Mouse (Mus musculus) heart, adult 8-10 months (tissue): Measurements from ENCODE around the gene Ptcd3. TPM values are rescaled to one million over a fixed set of nuclear protein-coding genes. Genes with fewer than 3 reads are reported as not detected.
"Not testable (repeated sequence)": the region's sequence is repeated elsewhere in the genome, so short reads cannot be mapped to it uniquely, and the experiment has no call there.

Experiments
- DNase-seq: peaks from one replicate; pipeline ENCODE4 v3.0.0; 2022; ENCODE audit warnings: low spot score
- total RNA-seq, 4 experiments: library from RNA; stranded (reverse); gene quantifications; 2 replicates each; pipeline ENCODE4 v1.2.4; 2022

The Ptcd3 gene
- total RNA-seq: 100 to 1,000 TPM; 127 to 157 (median 131) TPM

DNA sequence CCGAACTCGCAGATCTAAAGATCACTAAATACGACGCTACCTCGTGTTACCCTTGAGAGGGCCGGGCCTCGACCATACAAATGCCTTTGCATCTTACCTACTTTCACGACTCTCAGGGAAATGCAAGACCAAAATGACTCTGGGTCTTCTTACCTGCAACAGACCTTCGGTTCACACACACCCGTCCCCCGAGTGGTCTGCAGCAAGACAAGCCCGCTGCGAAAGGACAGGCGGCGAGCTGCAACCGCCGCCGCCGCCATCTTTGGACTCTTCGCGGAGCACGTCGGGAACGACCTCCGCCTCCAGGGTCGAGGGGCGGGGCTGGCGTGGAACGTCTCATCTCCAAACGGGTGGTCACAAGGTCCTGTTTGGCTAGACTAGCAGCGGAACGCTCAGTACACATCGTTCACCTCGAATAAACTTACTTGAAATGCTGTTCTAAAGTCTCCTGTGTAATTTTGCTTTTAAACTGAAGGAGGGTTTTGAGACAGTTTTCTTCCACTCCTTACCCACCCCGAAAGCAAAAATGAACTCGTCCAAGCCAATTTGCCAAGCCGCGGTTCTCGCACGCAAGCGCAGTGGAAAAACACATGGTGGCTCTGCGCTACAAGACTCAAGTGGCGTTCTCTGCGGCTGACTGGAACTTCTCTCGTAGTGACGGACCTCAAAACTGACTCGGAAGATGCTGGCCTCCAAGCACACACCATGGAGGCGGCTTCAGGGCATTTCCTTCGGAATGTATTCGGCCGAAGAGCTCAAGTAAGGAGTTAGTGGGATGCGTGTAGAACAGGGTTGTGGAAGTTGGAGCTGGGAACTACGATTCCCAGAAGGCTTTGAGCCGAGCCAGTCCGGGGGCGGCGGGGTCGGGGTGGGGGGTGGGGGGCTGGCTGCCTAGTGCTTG, at the start of gene Ptcd3, which contains the start of gene Polr1a:
Gene Ptcd3 (minus strand): TSS at position 270 of the 901 bp plus-strand sequence.
Gene Polr1a (plus strand): TSS at position 573 of the 901 bp plus-strand sequence.
- DNase-seq: peak; percentile 93

- DNase-seq: no peak
These were observed 42.6 kb upstream of the Ptcd3 start for GRCm38 (mm10) chr6:71951192-71951591.

DNA sequence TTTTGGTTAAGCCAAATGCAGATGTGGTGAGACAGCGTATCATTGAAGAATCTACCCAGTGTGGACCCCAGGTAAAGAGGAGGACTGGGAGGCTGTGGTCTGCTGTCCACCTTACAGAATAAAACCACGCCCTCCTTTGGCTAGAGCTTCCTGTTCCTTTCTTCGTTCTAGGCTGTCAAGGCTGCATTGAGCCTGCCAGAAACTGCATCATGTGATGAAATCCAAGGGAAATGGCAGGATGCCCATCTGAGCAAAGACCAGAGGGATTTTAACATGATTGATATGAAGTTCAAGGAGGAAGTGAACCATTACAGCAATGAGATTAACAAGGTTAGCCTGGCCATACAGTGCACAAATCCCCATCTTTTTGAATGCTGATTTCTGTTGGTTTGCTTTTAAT, 42.0 kb upstream of the Ptcd3 start:
- DNase-seq: peak; percentile 67

DNA sequence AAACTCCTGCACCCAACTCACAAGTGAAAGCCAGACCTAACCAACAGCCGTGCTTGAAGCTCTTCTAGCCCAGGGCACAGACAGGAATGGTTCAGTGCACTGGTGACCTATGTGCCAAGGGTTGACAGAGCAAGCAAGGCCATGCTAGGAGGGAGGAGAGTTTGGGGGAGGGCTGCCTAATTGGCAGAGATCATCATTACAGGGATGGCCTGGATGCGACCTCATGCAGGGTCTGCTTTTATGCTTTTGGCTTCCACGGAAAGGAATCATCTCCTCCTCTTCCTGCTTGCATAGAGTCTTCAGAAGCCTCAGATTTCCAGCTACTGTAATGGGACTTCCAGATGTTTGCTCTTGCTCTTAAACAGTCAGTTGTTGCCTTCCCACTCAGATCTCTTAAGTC, 41.2 kb upstream of the Ptcd3 start:
- peak; percentile 61 for DNase-seq

DNA sequence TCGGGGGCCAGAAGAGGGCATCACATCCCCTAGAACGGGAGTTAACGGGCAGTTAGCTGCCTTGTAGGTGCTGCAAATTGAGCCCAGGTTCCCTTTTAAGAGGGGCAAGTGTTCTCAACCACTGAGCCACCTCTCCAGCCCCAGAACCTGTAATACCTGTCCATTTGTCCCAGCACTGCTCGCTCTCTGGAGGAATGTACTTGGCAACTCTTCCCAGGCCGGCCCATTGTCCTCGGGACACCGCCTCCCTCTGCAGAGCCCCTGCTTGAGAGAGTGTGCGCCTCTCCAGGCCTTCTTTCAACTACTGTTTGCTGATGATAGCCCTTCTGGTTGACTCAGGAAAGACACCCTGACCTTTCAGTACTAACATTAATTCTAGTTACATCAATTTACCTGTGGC, 37.6 kb upstream of the Ptcd3 start:
- no peak for DNase-seq

GRCm38 (mm10) chr6:71945101-71945500, 36.6 kb upstream of the Ptcd3 start:
- no peak for DNase-seq

- no peak for DNase-seq
These were observed 32.4 kb upstream of the Ptcd3 start for GRCm38 (mm10) chr6:71940912-71941311.

DNA sequence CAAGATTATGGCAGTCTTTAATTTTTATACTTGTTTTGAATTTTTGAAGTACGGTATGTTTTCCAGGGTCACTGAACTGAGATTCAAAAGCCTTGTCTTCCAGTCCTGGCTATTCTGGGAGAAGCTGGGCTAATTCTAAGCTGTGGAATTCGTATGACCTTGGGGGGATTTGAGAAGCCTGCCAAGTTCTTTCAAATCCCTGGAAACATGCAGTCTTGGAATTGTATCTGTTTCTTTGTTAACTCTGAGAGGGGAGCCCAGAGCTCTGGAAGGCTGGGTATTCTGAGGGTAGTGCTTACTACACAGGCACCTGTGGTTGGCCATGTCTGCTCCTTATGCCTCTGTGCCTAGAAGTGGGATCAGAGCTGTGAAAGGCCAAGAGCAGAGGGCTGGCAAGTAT, 27.2 kb upstream of the Ptcd3 start:
- DNase-seq: no peak

DNA sequence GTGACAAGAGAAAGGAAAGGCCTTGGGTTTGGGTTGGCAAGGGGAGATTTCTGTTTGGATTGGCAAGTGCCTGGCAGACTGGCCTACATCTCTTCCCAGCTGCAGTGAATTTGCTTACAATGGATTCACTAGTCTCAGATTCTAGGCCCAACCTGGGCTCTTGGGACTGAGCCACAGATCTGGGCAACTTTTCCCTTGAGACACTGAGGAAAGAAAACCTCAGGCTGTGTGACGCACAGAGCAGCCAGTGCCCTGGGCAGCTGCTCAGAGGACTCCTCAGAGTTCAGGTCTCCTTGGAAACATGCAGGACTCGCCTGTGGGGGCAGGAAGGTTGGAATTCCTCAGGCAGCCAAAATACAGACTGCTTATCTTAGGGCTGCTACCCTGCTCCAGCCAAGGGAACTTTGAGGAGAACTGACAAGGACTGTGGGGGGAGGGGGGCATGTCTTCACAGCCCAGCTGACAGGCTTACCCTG, 25.6 kb upstream of the Ptcd3 start:
- DNase-seq: peak; percentile 53

DNA sequence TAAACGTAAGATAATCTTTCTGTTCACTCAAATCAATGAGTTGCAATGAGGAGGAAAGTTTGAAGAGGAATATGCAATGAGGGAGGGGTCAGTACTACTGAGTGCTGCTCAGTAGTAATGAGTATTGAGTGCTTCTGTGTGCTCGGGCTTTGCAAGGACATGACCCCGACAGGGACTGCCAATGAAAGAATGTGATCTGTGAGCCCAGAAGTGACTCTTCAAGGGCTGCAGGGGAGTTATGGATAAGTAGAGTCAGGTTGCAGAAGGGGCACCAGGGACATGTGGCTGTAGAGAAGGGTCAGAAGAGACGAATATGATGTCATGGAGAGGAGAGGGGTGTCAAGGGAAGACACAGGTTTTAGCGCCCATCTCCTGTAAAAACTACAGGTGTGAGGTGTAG, 23.8 kb upstream of the Ptcd3 start:
- no peak for DNase-seq

DNA sequence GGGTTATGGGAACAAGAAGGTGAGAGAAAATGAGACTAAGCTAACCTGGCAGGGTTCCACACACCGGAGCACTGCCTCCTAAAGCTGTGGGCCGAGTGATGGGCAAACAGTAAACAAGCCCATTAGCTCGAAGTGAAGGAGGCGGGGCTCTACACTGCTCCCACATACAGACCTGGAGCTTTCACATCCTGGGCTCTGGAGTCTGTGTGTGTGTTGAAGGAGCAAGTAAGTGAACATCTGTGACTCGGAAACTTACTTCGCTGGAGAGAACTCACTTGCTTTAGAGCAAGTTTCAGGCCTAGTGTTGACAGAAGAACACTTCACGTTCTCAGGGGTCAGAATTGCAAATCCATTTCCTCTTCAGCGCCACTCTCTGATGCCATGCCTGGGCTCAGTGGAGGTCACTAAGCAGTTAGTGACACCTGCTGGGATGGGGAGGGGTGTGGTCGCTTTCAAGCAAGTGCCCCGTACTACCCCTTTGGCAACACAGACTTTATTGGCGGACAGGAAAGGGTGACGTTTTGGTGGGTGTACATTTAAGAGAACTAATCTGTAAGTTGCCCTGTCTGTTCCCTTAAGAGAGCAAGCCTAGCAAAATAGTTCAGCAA, 22.4 kb upstream of the Ptcd3 start:
- DNase-seq: no peak

DNA sequence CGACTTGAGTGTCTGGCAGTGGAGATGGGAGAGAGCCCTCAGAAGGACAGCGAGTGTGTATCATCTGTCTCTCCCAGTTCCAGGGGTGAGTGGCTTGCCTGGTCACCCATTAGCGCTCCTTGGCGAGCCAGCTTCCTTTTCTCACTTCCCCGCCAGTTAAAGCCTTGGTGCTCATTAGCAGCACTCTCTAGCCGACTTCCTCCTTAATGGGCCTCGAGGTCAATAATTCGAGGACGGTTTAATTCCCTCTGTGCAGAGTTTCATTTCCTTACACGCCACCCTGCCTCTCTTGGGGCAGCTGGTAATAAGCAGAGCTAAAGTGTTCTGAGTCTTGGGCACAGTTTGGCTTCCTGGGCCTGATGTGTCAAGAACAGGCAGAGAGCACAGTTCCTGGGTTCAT, 21.5 kb upstream of the Ptcd3 start:
- peak; percentile 40 for DNase-seq

- peak; percentile 60 for DNase-seq
These were observed 19.4 kb upstream of the Ptcd3 start for GRCm38 (mm10) chr6:71927911-71928310.

- not testable (repeated sequence) for DNase-seq
These were observed 16.7 kb upstream of the Ptcd3 start for GRCm38 (mm10) chr6:71925233-71925632.

- DNase-seq: no peak
These were observed 12.2 kb upstream of the Ptcd3 start for GRCm38 (mm10) chr6:71920752-71921151.

DNA sequence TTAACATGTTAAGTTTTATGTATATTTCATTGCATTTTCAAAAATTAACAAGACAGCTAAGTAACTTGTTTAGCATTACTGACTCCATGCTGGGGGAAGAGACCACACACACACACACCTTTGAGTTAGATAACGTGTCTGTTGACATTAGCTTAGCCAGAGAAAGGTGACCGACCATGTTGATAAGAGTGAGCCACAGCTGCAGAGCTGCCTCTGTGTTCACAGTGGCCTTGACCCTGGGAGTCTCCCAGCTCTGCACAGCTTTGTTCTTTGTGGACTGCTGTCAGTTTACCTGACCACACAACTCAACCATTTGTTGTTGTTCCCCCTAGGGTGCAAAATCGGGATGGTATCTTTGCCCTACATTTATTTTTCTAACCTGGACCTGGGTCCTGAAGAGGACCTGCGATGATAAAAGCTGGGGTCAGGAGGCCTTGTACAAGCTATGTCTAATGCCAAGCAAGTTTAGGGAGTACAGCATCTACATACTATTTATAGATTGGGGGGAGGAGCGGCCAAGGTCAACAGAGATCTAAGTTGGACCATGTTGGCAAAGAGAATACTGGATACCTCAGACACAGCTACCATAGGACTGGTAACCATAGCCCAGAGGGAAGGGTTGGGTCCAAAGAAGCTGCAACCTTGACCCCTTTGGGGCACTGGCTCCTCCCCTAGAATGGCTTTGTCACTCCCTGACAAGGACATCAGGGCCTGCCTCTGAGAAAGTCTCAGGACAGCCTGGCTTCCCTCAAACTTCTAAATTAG, 3.3 kb upstream of the Ptcd3 start:
- DNase-seq: peak; percentile 25

GRCm38 (mm10) chr6:71909840-71910239, 1.3 kb upstream of the Ptcd3 start:
- DNase-seq: no peak

GRCm38 (mm10) chr6:71909384-71909783, 834 bp upstream of the Ptcd3 start:
- no peak for DNase-seq

DNA sequence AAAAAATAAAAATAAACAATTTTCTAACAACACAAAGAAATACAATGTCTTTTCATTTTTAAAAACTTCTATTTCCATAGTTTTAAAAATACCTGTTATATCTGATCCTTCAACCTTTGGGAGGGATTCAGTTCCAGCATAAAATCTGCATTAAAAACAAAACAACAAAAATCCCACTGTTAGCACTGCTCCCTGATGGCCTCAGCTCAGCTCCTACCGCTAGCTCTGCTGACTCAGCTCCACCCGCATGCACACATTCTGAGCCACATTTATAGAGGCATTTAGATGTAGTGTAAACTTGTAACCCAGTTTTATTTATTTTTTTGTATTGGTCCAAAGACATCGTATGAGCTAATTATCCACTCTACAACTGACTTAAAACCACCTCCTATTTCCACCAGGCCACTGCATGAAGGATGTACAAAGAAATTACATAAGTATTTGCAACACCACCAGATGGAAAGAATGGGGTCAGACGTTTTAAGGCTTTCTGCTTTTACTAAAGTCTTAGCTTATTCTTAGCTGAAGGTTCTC, 781 bp downstream of the Ptcd3 start:
- DNase-seq: no peak

DNA sequence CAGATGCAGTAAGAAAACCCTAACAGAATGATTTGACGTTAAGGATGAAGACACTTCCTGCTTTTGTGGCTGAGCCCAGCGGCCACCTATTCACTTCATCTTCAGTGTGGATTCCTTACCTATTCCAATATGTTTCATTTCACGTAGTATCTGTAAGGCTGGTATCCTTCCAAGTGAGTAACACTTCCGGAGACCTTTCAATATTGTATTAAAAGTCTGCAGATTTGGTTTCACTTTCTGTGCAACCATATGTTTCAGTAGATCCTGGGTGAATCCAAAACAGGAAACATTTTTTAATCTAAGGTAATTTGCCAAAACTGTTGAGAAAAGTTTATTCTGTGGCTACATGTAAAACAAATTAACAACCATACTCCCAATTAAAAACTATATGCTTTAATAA, 15.3 kb downstream of the Ptcd3 start:
- no peak for DNase-seq

GRCm38 (mm10) chr6:71877965-71878760, 30.4 kb downstream of the Ptcd3 start:
- DNase-seq: no peak
